Mouse (Mus musculus) telencephalon, adult 2 months (tissue): ENCODE results near the gene Magee2.
"Not testable (repeated sequence)": the region's sequence is repeated elsewhere in the genome, so short reads cannot be mapped to it uniquely, and the experiment has no call there.

Experiments used
- DNase-seq: peaks from one replicate; pipeline ENCODE4 v3.0.0-alpha.2; 2011; ENCODE audit warnings: low read depth, low spot score

Gene Magee2

GRCm38 (mm10) chrX:104856751-104857341 is at the start of gene Magee2:
Magee2 (minus strand) TSS chrX:104857267.
- DNase-seq = no peak

GRCm38 (mm10) chrX:104853610-104854009 is 3.5 kb downstream of the Magee2 start:
- no peak for DNase-seq

GRCm38 (mm10) chrX:104817583-104817982 is 39.5 kb downstream of the Magee2 start:
- not testable (repeated sequence) for DNase-seq

GRCm38 (mm10) chrX:104816987-104817386 is 40.1 kb downstream of the Magee2 start:
- not testable (repeated sequence) for DNase-seq

- not testable (repeated sequence) for DNase-seq
Observed at GRCm38 (mm10) chrX:104813704-104814103, 43.4 kb downstream of the Magee2 start.
